Mouse (Mus musculus) kidney, adult 2 months (tissue): Measurements from ENCODE around the gene Lmod2. TPM values are rescaled to one million over a fixed set of nuclear protein-coding genes. Genes with fewer than 3 reads are reported as not detected.

Source experiments
- DNase-seq: peaks from one replicate; pipeline ENCODE4 v3.0.0; 2021
- H3K27ac ChIP-seq: fragments of 200-500 bp; 2 replicates; pipeline ENCODE4 v1.5.1; 2012; ENCODE audit warnings: low read depth, low read length, control low read depth, inconsistent platforms; ENCODE audit not compliant: insufficient read depth
- H3K27me3 ChIP-seq: fragments of 200-500 bp; replicated peaks from 2 replicates; pipeline ENCODE4 v1.6.1; 2012; ENCODE audit warnings: mild to moderate bottlenecking, moderate library complexity, low read length, inconsistent platforms; ENCODE audit not compliant: control insufficient read depth, insufficient read depth
- H3K36me3 ChIP-seq: fragments of 200-500 bp; 2 replicates; pipeline ENCODE4 v1.6.1; 2012; ENCODE audit warnings: mild to moderate bottlenecking, moderate library complexity, low read length, inconsistent platforms; ENCODE audit not compliant: control insufficient read depth, insufficient read depth
- H3K4me1 ChIP-seq: fragments of 200-500 bp; 2 replicates; pipeline ENCODE4 v1.6.1; 2011; ENCODE audit warnings: low read length; ENCODE audit not compliant: control insufficient read depth, insufficient read depth
- H3K4me3 ChIP-seq: fragments of 200-500 bp; 2 replicates; pipeline ENCODE4 v1.5.1; 2011; ENCODE audit warnings: mild to moderate bottlenecking, low read depth, low read length, control low read depth; ENCODE audit not compliant: insufficient read depth
- CTCF ChIP-seq: fragments of 200-500 bp; conservative IDR thresholded peaks from 2 replicates; pipeline ENCODE4 v1.5.1; 2011; ENCODE audit warnings: low read depth, mild to moderate bottlenecking, control low read depth, low read length, moderate library complexity, mixed read lengths; ENCODE audit not compliant: insufficient read depth, insufficient read length
- POLR2A ChIP-seq: fragments of 200-500 bp; IDR thresholded peaks from one replicate; pipeline ENCODE4 v1.6.1; 2011; ENCODE audit warnings: low read depth, low read length, control low read depth
- WGBS: fragments of 180-500 bp; shearing (Covaris S2); methylation state at CpG from one replicate; pipeline ENCODE4 v1.1.7; 2018; 5-methylcytosine and 5-hydroxymethylcytosine counted together
- polyA plus RNA-seq: library from polyadenylated mRNA; depleted of rRNA; stranded (reverse); fragments of >200 nt; gene quantifications from 2 replicates; pipeline ENCODE4 v1.2.3, GENCODE M21; 2012

The Lmod2 gene
- polyA plus RNA-seq, 1 experiment: 1.1 TPM

GRCm38 (mm10) chr6:24607531-24607930 is 10.0 kb downstream of the Lmod2 start:
- 53% methylated on average over 15 of the region's 15 CpGs for WGBS
- DNase-seq: no peak
- no peak overlapping the region for H3K27ac ChIP-seq
- TF ChIP-seq POLR2A: no peak
- no peak for TF ChIP-seq CTCF
- H3K4me3 ChIP-seq: no peak overlapping the region
- no peaks in the 10 kb centered on the region for H3K36me3 ChIP-seq
- no peaks in the 10 kb centered on the region for H3K4me1 ChIP-seq
- H3K27me3 ChIP-seq: no peaks in the 10 kb centered on the region

GRCm38 (mm10) chr6:24608129-24608528 is 10.6 kb downstream of the Lmod2 start:
- Histone ChIP-seq H3K4me1 (no peaks in the 10 kb centered on the region), H3K4me3 (no peak overlapping the region), H3K27ac (no peak overlapping the region), H3K27me3 (no peaks in the 10 kb centered on the region), H3K36me3 (peaks cover 1% of the 10 kb centered on the region; the same call in 1 of the 2 replicates)
- DNase-seq: no peak
- 66% methylated on average over 4 of the region's 4 CpGs for WGBS
- TF ChIP-seq CTCF (no peak), POLR2A (no peak)

DNA sequence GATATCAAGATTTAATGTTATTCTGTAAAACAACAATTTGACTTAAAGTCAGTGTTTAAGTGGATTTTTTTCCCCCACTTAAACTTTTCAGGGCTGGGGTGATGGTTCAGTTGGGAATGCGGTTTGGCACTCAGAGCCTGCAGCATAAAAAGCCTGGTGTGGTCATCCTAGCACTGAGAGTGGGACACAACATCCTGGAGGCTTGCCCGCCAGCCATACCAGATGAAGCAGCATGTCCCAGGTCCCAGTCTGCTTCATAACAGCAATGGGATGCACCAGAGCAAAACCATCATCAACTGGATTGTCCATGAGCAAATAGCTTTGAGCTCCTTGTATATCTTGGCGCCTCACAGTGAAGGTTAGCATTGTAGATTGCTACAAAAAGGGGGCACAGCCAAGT is 11.1 kb downstream of the Lmod2 start:
- Histone ChIP-seq H3K4me3 (no peak overlapping the region), H3K36me3 (peaks cover 3% of the 10 kb centered on the region; the same call in 1 of the 2 replicates), H3K4me1 (no peaks in the 10 kb centered on the region), H3K27me3 (no peaks in the 10 kb centered on the region), H3K27ac (no peak overlapping the region)
- WGBS: 94% methylated on average over 3 of the region's 3 CpGs
- no peak for DNase-seq
- no peak for TF ChIP-seq POLR2A
- TF ChIP-seq CTCF: no peak

GRCm38 (mm10) chr6:24609531-24609930 is 12.0 kb downstream of the Lmod2 start:
- Histone ChIP-seq H3K4me1 (no peaks in the 10 kb centered on the region), H3K4me3 (no peak overlapping the region), H3K27ac (no peak overlapping the region), H3K36me3 (peaks cover 3% of the 10 kb centered on the region; the same call in 1 of the 2 replicates), H3K27me3 (no peaks in the 10 kb centered on the region)
- TF ChIP-seq POLR2A (no peak), CTCF (no peak)
- WGBS: 44% methylated on average over 4 of the region's 4 CpGs
- no peak for DNase-seq

GRCm38 (mm10) chr6:24610358-24610757 is 12.8 kb downstream of the Lmod2 start:
- TF ChIP-seq POLR2A (no peak), CTCF (no peak)
- Histone ChIP-seq H3K27me3 (no peaks in the 10 kb centered on the region), H3K27ac (no peak overlapping the region), H3K36me3 (peaks cover 6% of the 10 kb centered on the region), H3K4me3 (no peak overlapping the region), H3K4me1 (no peaks in the 10 kb centered on the region)
- WGBS: 87% methylated on average over 4 of the region's 4 CpGs
- DNase-seq: no peak

GRCm38 (mm10) chr6:24612074-24612755 is 14.7 kb downstream of the Lmod2 start:
- Histone ChIP-seq H3K4me1 (no peaks in the 10 kb centered on the region), H3K27me3 (no peaks in the 10 kb centered on the region), H3K27ac (no peak overlapping the region), H3K36me3 (peaks cover 6% of the 10 kb centered on the region), H3K4me3 (no peak overlapping the region)
- peak; percentile 65 for DNase-seq
- WGBS: 56% methylated on average over 7 of the region's 7 CpGs
- TF ChIP-seq CTCF: no peak

DNA sequence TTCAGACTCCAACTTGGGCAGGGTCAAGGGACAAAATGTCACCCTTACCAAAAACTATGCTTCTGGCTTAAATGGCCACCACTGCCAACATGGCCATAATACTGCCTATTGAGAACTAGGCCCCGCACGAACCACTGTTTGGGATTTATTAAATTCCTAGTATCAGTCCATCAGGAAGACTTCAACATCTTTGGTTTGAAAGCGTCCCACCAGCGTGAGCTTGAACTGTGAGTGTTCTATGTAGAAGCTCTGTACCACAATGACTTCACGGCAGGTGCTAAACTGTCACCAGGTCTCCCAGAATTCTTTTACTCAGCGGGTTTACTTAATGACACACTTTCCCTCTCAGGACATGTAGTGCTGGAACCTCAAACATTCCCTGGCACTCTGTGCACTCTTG is 15.8 kb downstream of the Lmod2 start:
- TF ChIP-seq POLR2A (no peak), CTCF (no peak)
- Histone ChIP-seq H3K4me1 (no peaks in the 10 kb centered on the region), H3K27me3 (no peaks in the 10 kb centered on the region), H3K27ac (no peak overlapping the region), H3K36me3 (peaks cover 10% of the 10 kb centered on the region), H3K4me3 (no peak overlapping the region)
- 92% methylated on average over 6 of the region's 6 CpGs for WGBS
- DNase-seq: no peak
